Mouse (Mus musculus) spleen, adult 12 weeks (tissue): ENCODE measurements around the gene Atpif1.
A peak's percentile ranks its signal among the peaks of the same experiment; 100 is the strongest.
"Not testable (repeated sequence)": the region's sequence is repeated elsewhere in the genome, so short reads cannot be mapped to it uniquely, and the experiment has no call there.

Source experiments
- DNase-seq: peaks from one replicate; pipeline ENCODE4 v3.0.0; 2022; ENCODE audit warnings: low spot score

Gene Atpif1

DNA sequence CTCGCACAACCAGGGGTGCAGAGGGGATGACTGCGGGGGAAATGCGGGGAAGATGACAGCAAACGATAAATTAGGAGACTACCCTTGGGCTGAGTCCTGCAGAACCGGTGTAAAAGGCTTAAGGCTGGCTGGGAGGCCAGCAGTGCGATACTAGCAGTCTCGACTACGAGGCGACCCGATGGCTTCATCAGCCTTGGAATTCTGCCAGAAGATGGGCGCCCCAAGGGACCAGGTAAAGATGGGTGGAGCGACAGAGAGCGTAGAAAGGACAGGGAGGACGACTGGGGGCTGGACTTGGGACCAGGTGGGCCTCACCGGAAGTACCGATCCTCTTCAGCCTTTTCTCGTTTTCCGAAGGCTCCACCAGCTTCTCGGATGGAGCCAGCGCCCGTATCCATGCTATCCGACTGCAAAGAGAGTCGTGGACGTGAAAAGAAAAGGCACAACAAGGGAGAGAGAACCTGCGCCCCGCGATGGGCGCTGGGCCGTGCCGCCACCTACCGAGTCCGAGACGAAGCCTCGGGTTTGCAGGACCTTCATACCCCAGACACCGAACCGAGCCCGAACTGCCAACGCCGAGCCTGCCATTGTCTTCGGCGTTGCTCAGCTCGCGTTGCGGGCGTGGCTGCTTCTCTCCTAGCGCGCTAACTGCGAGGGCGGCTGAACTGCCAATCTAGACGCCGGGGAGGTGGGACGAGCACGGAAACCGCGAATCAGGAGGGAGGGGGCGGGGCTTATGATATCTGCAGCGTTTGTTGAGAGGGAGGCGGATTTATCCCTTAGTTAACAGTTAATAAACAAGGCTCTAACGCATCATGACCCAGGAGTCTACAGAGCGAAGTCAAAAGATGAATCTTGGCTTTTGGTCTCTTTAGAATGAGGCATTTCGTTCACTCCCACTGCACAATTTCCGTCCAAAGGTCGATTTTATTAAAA is at the start of gene Atpif1:
Gene Atpif1 (minus strand): TSS at position 679 of the 936 bp plus-strand sequence.
- DNase-seq = peak; percentile 77

DNA sequence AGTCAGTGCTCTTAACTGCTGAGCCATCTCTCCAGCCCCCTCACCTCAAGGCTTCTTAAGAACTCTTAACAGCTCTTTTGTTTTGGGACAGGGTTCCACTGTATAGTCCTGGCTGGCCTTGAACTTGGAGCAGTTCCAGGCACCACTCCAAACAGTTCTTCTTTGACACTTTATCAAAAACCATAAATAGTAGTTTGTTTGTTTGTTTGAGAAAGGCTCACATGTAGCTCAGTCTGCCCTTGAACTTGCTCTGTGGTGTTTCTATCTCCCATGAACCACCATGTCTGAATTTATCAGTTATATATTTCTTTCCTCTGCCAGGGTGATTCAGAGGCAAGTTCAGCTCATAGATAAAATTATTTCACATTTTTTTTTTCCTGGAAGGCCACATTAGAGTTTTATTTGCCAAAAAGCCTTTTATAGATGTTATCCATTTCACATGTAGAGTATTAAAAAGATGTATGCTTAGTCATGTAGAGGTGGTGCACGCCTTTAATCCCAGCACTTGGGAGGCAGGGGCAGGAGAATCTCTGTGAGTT is 41.4 kb upstream of the Atpif1 start:
- DNase-seq = no peak

DNA sequence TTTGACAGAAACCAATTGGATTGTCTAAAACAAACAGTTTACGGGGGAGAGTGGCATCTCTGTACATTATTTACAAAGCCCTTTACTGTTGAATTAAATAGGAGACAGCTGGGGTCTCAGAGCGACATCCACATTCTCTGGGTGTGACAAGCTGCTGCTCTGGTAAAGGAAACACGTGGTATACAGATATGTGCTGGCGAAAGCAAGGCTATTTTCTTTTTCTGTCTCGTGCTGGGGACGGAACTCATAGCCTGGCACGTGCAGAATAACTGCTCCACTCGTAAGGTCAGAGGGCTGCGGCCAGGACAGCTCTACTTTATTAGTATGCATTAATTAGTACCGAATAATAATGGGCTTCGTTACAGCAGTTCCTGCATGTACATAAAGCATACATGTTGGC is 39.9 kb upstream of the Atpif1 start:
- no peak for DNase-seq

DNA sequence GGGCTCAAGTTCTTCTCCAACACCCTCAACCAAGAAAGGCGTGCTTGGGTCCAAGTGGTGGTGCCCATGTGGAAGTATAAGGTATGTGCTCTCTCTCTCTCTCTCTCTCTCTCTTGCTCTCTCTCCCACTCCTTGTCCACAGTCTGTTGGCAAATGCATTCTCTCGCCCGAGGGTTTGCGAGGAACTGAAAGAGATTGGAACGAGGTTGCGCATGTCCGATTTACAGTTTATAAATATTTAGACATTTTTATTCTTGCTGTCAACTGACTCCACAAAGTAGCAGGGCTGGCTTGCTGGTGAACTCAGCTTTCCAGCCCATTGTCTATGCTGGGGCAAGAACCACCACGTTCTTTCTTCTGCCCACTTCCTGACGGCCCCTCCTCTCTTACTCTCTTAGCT is 37.7 kb upstream of the Atpif1 start:
- DNase-seq = no peak

DNA sequence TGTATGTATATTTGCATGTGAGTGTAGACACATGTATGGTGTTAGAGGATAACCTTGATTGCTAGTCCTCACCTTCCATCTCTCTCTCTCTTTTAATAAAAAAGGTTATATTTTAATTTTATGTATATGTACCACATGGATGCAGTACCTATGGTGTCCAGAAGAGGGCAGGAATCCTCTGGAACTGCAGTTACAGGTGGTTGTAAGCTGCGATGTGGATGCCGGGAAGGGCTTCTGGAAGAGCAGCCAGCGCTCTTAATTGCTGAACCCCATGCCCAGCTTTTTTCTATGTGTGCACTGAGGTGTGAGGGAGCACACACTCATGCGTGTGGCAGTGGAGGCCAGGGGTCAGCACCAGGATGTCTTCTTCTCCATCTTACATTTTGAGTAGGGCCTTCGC is 35.7 kb upstream of the Atpif1 start:
- no peak for DNase-seq

DNA sequence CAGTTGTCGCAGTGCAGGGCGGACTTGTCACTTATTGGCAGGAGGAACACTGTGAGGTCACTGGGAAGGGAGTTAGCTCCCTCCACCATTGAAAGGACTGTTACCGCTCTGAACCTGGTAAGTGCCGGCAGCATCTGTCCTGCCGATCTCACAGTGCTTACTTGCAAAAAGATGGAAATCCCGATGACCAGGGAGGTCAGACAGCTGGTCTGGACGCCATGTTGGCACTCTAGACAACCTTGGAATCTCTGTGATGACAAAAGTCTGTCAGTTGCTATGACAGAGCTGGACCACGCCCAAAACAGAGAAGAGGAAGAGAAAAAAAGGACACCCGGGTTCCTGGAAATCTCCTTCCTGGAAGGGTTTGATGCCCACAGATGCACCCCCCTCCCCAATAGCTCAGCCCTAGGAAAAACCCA is 33.9 kb upstream of the Atpif1 start:
- DNase-seq = no peak

DNA sequence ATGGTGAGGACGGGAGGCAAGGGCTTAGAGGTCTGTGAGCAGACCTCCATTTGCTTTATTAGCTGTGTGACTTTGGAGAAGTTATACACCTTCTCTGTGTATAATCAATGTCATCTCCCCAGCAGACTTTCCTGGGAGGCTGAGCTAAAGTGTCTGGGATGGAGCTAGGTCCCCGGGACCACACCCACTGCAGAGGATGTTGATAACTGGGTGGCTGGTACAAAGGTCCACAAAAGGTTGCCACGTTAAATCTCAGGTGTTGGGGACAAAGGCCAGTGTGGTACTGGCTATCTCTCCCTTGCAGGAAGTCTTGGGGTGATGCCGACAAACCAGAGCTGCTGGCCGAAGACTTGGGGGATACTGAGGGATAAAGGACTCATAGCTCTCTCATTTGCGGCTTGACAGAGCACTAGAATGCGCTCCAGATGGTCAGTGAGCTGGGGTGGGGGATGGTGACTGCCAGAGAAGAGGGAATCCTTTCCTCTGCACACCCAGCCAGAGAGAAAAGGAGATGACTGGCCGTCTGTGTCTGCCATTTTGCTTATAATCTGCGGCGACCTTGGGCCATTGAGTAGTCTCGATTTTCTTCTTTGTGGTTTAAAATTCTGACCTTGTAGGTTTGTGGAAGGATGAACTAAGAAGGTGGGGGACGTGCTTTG is 31.8 kb upstream of the Atpif1 start:
- DNase-seq = no peak

DNA sequence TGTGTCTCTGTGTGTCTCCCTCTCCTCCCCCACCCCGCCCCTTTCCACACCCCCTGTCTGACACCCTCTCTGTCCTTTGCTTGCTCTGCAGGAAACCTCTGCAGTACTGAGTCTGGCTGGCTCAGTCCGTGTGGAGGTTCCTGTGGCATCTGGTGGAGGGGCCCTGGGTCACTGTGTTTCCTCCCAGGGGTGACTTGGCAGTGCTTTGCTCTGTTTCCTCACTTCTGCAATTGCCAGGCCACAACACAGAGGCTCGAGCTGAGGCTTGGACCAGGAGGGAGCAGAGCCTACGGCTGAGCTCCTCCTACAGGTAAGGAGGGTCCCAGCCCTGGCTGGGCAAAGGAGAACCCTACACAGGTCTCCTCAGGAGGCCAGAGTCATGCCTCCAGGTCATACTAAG is 30.5 kb upstream of the Atpif1 start, which contains the start of gene Ptafr:
Gene Ptafr (plus strand): TSS at position 103 of the 400 bp plus-strand sequence.
- DNase-seq = no peak

DNA sequence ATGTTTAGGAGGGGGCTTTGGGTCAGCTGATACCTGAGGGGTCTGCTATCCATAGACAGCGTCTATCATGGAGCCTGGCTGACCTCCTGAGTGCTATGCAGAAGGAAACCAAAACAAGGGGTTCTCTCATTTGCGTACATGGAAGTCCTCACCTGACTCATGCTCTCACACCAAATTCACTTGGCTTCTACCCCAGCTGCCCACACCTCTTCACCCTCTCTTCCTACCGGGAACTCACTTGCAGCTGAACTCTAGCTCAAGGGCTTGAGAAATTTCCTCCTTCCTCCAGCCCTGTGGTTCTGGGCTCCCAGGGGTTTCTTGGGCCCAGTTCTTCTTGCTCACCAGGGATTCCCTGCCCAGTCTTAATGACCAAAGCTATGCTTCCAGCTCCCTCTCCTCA is 29.8 kb upstream of the Atpif1 start:
- no peak for DNase-seq

DNA sequence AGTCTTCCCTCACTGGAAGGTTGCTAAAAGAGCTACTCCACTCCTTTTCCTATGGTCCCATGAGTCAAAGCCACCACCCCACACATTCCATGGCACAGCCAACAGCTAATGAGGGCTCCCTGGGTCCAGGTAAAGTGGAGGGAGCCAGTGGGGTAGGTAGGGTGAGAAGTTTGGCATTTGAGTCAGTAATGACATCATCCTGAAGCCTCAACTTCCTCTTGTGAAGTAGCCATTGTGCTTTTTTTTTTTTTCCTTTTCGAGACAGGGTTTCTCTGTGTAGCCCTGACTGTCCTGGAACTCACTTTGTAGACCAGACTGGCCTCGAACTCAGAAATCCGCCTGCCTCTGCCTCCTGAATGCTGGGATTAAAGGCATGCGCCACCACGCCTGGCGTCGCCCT is 22.1 kb upstream of the Atpif1 start:
- not testable (repeated sequence) for DNase-seq

DNA sequence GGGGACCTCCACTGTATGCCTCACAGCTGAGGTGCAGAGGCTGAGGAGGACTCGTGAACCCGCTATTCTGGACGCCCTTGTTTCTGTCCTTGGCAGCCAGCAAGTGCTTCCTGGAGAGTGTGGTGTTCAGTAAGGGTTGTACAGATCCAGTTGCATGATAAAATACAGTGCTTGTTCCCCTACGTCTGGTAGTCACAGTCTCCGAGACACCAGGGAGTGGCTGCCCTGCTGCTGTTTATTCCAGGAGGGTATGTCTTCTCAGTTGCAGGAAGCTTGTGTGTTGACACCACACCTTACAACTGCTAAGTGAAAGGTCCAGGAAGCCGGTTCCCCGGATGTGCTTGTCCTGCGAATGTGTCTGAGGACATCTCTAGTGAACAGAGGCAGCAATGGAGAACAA is 21.2 kb upstream of the Atpif1 start:
- no peak for DNase-seq

DNA sequence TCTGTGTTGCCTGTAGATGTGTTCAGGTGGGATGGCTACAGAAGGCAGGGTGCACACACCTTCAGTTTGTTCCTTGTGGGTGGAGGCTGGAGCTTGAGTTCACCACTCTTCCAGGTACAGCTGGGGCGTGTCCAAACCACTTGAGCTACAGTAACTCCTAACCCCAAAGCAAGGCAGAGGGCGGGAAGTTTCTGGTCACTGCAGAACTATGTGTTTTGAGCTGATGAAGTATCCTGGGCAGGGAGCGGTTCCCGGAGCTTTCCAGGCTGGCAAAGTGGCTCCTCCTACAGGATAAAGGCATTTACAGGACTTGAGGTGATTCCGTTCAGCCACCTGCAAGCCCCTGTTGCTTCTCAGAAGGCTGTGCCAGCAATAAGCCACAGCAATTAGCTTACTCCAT is 20.8 kb upstream of the Atpif1 start:
- DNase-seq = no peak

DNA sequence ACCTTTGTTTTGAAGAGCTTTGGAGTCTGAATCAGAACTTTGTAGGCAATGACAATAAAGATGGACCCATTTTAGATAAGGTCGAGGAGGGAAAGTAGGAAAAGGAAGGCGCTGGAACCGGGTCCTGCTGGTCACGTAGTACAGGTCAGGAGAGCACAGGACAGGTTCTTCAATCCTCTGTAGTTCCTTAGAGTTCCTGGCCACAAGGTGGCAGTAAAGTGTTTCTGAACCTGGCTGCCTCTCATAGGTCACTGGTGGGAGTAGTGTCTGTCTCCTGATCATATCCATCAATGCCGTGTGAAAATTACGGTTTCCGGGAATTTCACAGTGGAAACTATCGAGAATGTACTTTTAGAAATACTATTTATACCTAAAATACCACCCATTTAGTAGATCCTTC is 12.4 kb upstream of the Atpif1 start:
- peak; percentile 56 for DNase-seq

DNA sequence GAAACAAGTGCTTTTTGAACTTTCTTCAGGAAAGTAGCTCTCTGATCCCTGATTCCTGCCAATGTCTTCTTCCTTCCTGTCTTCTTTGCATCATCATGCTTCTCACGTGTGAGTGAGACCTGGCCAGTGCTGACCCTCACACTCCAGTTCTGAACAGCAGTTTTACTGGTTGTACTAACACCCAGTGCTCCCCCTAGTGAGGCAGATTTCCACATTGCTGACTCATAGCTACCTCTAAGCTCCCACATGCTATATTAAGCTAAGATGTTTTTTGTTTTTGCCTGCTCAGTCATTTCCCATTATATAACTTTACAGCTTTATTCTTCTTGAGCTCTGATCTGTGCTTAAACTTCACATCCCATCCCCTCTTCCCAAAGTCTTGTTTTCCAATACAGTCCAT is 9.3 kb upstream of the Atpif1 start:
- DNase-seq = no peak

DNA sequence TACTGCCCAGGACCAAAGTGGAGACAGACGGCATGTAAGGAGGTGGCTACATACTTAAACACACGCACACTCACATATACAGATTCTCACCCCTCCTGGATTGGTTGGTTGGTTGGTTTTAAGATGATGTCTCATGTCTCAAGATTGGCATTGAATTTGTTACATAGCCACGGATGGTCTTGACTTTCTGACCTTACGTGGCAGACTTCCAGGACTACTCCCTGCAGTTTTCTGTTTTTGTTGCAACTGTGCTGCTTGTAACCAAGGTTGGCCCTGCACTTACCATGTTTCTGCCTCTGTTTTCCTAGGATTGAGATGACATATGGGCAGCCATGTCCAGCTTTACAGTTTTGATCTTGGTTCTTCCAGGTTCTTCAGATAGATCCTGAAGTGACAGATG is 8.0 kb upstream of the Atpif1 start:
- DNase-seq = no peak

DNA sequence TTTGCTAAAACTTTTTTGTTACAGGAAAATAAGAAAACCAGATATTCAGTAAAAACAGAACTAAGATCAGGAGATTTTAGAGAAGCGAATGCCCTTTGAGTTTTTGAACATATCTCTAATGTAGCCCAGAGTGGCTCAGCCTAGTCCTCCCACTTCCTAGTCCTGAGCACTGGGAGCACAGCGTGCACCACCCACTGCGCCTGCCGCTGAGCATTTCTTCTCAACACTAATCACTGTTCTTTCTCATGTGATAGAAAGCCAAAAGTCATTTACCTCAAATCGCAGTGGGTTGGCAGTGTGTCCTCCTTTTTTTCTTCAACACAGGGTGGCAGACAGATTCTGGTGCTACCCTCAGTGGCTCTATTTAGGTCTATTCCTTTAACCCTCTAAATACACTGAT is 6.0 kb upstream of the Atpif1 start:
- no peak for DNase-seq

DNA sequence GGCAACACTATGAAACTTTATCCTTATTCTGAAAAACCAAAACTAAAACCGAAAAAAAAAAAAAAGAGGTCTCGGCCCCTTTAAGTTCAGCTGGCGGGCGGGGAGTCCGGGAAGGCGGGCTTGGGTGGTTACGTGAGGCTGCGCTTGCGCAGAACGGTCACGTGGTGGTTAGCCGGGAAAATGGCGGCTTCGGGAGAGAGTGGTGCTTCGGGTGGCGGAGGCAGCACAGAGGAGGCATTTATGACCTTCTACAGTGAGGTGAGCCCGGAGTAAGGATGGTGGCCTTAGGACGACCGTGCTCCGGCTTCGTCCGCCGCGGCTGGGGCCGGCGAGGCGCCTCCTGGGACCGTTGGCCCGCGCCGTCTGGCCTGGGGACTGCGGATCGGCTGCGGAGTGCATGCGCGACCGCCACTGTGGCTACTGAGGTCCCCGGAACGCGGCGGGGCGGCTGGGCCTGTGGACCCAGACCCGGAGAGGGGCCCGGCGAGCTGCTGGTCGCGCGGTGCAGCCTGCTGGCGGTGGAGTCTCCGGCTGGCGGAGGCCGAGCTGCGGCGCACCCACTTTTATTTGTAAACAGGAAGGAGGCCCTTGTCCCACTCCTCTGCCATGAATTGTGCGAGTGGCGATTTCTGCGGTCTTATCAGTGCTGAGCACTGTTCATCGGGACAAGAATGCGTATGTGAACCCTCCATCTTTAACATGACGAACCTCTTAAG is 2.1 kb upstream of the Atpif1 start, which contains the start of gene Dnajc8:
Gene Dnajc8 (plus strand): TSS at position 145 of the 716 bp plus-strand sequence.
- peak; percentile 93 for DNase-seq

DNA sequence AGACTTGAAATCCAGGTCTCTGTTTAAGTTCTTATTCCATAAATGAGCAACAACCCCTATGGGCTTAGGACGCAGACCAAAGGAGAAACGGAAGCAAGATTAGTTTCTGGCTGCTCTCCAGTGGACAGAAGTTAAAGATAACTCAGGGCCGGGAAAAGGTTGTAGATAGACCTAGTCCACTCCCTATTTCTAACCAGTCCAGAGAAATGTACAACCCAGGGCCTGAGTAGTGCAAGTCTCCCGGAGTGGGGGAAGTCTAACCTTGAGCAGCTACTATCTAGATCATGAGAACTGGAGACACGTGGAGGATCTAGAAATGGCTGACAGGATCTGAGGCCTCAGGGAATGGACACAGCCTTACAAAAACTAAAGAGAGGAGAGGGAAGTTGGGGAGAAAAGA is 963 bp downstream of the Atpif1 start:
- DNase-seq = no peak

DNA sequence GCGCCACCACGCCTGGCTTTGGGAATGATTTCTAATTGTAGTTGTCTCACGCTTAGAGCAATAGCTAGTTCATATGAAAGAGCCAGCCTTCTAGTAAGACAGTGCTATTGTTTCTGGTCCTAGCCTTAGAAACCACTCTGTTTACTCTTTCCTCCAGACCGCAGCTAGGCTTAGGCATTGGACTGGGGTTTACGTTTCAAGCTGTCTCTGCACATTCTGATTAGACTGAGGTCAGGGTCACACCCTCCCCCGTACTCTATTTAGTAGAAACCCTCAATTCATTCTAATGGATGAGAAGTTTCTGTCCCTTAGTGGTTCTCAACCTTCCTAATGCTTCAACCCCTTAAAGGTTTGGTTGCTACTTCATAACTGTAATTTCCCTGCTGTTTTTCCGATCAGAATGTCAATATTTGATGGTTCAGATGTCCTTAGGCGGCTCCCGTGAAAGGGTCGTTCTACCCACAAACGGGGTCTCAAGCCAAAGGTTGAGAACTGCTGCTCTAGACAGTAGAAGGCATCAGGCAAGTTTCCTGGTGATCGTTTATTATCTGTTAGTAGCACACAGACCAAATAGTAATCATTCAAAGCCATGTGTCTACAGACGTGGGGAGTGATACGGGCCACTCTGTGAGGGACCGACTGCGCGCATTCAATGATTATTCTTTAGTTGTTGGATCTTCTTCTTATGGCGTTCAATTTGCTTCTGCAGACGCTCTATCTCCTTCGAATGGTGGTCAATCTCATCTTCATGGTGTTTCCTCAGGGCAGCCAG is 3.2 kb downstream of the Atpif1 start:
- DNase-seq = peak; percentile 47

DNA sequence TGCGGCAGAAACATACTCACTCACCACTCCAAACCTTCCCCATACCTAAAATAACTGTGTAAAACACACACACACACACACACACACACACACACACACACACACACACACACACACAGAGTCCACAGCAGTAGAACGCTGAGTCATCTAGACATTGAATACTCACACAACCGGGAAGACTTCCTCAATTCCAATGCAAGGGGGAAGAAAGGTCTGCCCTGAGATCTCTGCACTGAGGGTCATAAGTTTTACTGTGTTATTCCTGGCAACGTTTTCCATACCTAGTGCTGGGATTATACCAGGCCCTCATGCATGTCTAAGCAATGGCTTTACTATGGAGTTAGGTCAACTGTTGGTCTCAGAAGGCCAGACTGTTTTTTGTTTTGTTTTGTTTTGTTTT is 4.1 kb downstream of the Atpif1 start:
- DNase-seq = no peak

DNA sequence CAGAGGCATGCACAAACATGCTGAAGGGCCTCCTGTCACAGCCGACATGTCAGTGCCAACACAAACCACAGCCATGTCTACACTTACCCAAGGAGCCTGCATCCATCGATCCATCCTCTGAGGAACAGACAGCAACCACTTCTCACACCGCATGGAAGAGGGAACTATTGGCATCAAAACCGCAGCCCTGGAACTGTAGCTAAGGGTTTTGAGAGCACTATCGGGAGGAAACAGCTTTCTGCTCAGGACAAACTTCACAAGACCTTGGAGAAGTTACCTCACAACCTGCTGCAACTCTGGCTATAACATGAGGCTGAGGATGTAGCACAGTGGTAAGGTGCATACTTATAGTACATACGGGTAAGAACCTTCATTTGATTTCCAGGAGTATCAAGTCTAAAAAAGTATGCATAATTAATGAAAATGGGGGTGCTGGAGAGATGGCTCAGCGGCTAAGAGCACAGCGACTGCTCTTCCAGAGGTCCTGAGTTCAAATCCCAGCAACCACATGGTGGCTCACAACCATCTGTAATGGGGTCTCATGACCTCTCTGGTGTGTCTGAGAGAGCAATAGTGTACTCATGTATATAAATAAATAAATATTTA is 5.4 kb downstream of the Atpif1 start:
- DNase-seq = no peak
